Mouse (Mus musculus): Measurements from ENCODE around the gene Bach1.

- TF ChIP-seq CTCF (IDR thresholded peaks at IDR 0.05; ENCODE audit: extremely low read depth, insufficient read depth, insufficient read length, insufficient replicate concordance) (no peak), POLR2A (IDR thresholded peaks at IDR 0.05; ENCODE audit: low read depth, low read length) (no peak)
These were observed 44.6 kb upstream of the Bach1 start for GRCm38 (mm10) chr16:87654016-87654575.

All from spleen, adult 2 months (tissue).